Mouse (Mus musculus): ENCODE results near the gene Exoc3l2. TPM values are rescaled to one million over a fixed set of nuclear protein-coding genes. Genes with fewer than 3 reads are reported as not detected.

Gene Exoc3l2
- polyA plus RNA-seq, 1 experiment from 2014 or later, result 0.76 TPM

- Histone ChIP-seq H3K36me3 (ENCODE audit: control insufficient read depth, insufficient read depth, low read length) (peaks cover 11% of the 10 kb centered on the region; the same call in 1 of the 2 replicates), H3K27ac (ENCODE audit: low read depth, low read length) (no peak overlapping the region), H3K9me3 (ENCODE audit: control insufficient read depth, low read length) (no peaks in the 10 kb centered on the region), H3K4me2 (replicated peaks; ENCODE audit: low read depth, low read length) (no peak overlapping the region), H3K4me1 (replicated peaks; ENCODE audit: control insufficient read depth, insufficient read depth, low read length) (no peaks in the 10 kb centered on the region), H3K4me3 (ENCODE audit: low read depth, low read length) (no peak overlapping the region), H3K9ac (ENCODE audit: low read depth, low read length) (no peak overlapping the region), H3K27me3 (ENCODE audit: control insufficient read depth, insufficient read depth, low read length) (no peaks in the 10 kb centered on the region)
- ATAC-seq (ENCODE audit: low FRiP score), result no peak
- 95% methylated on average over 14 of the region's 14 CpGs for WGBS
- no peak for DNase-seq (ENCODE audit: low spot score)
Measured at GRCm38 (mm10) chr7:19532240-19532639, 69.1 kb downstream of the Exoc3l2 start.

- DNase-seq (ENCODE audit: low spot score), result no peak
- Histone ChIP-seq H3K9me3 (ENCODE audit: control insufficient read depth, low read length) (no peaks in the 10 kb centered on the region), H3K27ac (ENCODE audit: low read depth, low read length) (no peak overlapping the region), H3K4me3 (ENCODE audit: low read depth, low read length) (no peak overlapping the region), H3K4me2 (replicated peaks; ENCODE audit: low read depth, low read length) (no peak overlapping the region), H3K9ac (ENCODE audit: low read depth, low read length) (no peak overlapping the region), H3K36me3 (ENCODE audit: control insufficient read depth, insufficient read depth, low read length) (peaks cover 9% of the 10 kb centered on the region; the same call in 1 of the 2 replicates), H3K4me1 (replicated peaks; ENCODE audit: control insufficient read depth, insufficient read depth, low read length) (no peaks in the 10 kb centered on the region), H3K27me3 (ENCODE audit: control insufficient read depth, insufficient read depth, low read length) (no peaks in the 10 kb centered on the region)
- no peak for ATAC-seq (ENCODE audit: low FRiP score)
- WGBS, result 93% methylated on average over 10 of the region's 10 CpGs
Measured at GRCm38 (mm10) chr7:19534676-19535075, 71.5 kb downstream of the Exoc3l2 start.

- no peak overlapping the region for H3K4me3 ChIP-seq (ENCODE audit: low read depth, low read length)
- H3K36me3 ChIP-seq (ENCODE audit: control insufficient read depth, insufficient read depth, low read length), result no peaks in the 10 kb centered on the region
Measured at GRCm38 (mm10) chr7:19540771-19541566, 77.8 kb downstream of the Exoc3l2 start.

GRCm38 (mm10) chr7:19541681-19542154, 78.6 kb downstream of the Exoc3l2 start:
- H3K27ac ChIP-seq (ENCODE audit: low read depth, low read length), result no peak overlapping the region

More at GRCm38 (mm10) chr7:19540771-19541566, 77.8 kb downstream of the Exoc3l2 start:
- 95% methylated on average over 2 of the region's 2 CpGs for WGBS
- no peak for DNase-seq (ENCODE audit: low spot score)
- no peak overlapping the region for H3K27ac ChIP-seq (ENCODE audit: low read depth, low read length)
- H3K27me3 ChIP-seq (ENCODE audit: control insufficient read depth, insufficient read depth, low read length), result no peaks in the 10 kb centered on the region
- no peak overlapping the region for H3K9ac ChIP-seq (ENCODE audit: low read depth, low read length)
- H3K4me1 ChIP-seq (replicated peaks; ENCODE audit: control insufficient read depth, insufficient read depth, low read length), result peaks cover 4% of the 10 kb centered on the region; the same call in 1 of the 2 replicates
- no peak overlapping the region for H3K4me2 ChIP-seq (replicated peaks; ENCODE audit: low read depth, low read length)
- no peak for ATAC-seq (ENCODE audit: low FRiP score)
- no peaks in the 10 kb centered on the region for H3K9me3 ChIP-seq (ENCODE audit: control insufficient read depth, low read length)

GRCm38 (mm10) chr7:19542155-19542691, 79.1 kb downstream of the Exoc3l2 start:
- no peaks in the 10 kb centered on the region for H3K9me3 ChIP-seq (ENCODE audit: control insufficient read depth, low read length)
- no peaks in the 10 kb centered on the region for H3K27me3 ChIP-seq (ENCODE audit: control insufficient read depth, insufficient read depth, low read length)
- ATAC-seq (ENCODE audit: low FRiP score) (peak; percentile 78), DNase-seq (ENCODE audit: low spot score) (peak; percentile 41)
- no peak overlapping the region for H3K9ac ChIP-seq (ENCODE audit: low read depth, low read length)
- H3K4me2 ChIP-seq (replicated peaks; ENCODE audit: low read depth, low read length), result no peak overlapping the region
- 63% methylated on average over 8 of the region's 8 CpGs for WGBS
- H3K27ac ChIP-seq (ENCODE audit: low read depth, low read length), result no peak overlapping the region
- H3K4me3 ChIP-seq (ENCODE audit: low read depth, low read length), result no peak overlapping the region
- H3K4me1 ChIP-seq (replicated peaks; ENCODE audit: control insufficient read depth, insufficient read depth, low read length), result peaks cover 4% of the 10 kb centered on the region; the same call in 1 of the 2 replicates
- no peaks in the 10 kb centered on the region for H3K36me3 ChIP-seq (ENCODE audit: control insufficient read depth, insufficient read depth, low read length)

More at GRCm38 (mm10) chr7:19541681-19542154, 78.6 kb downstream of the Exoc3l2 start:
- Histone ChIP-seq H3K36me3 (ENCODE audit: control insufficient read depth, insufficient read depth, low read length) (no peaks in the 10 kb centered on the region), H3K4me2 (replicated peaks; ENCODE audit: low read depth, low read length) (no peak overlapping the region), H3K27me3 (ENCODE audit: control insufficient read depth, insufficient read depth, low read length) (no peaks in the 10 kb centered on the region), H3K9ac (ENCODE audit: low read depth, low read length) (no peak overlapping the region), H3K4me3 (ENCODE audit: low read depth, low read length) (no peak overlapping the region), H3K9me3 (ENCODE audit: control insufficient read depth, low read length) (no peaks in the 10 kb centered on the region), H3K4me1 (replicated peaks; ENCODE audit: control insufficient read depth, insufficient read depth, low read length) (peaks cover 4% of the 10 kb centered on the region; the same call in 1 of the 2 replicates)
- no peak for DNase-seq (ENCODE audit: low spot score)
- 77% methylated on average over 7 of the region's 7 CpGs for WGBS
- peak; percentile 47 for ATAC-seq (ENCODE audit: low FRiP score)

- Histone ChIP-seq H3K36me3 (ENCODE audit: control insufficient read depth, insufficient read depth, low read length) (no peaks in the 10 kb centered on the region), H3K9ac (ENCODE audit: low read depth, low read length) (no peak overlapping the region), H3K4me2 (replicated peaks; ENCODE audit: low read depth, low read length) (no peak overlapping the region), H3K27me3 (ENCODE audit: control insufficient read depth, insufficient read depth, low read length) (no peaks in the 10 kb centered on the region), H3K4me1 (replicated peaks; ENCODE audit: control insufficient read depth, insufficient read depth, low read length) (peaks cover 4% of the 10 kb centered on the region; the same call in 1 of the 2 replicates), H3K4me3 (ENCODE audit: low read depth, low read length) (no peak overlapping the region), H3K9me3 (ENCODE audit: control insufficient read depth, low read length) (no peaks in the 10 kb centered on the region), H3K27ac (ENCODE audit: low read depth, low read length) (no peak overlapping the region)
- 61% methylated on average over 6 of the region's 6 CpGs for WGBS
- no peak for DNase-seq (ENCODE audit: low spot score)
- no peak for ATAC-seq (ENCODE audit: low FRiP score)
Measured at GRCm38 (mm10) chr7:19543584-19543983, 80.5 kb downstream of the Exoc3l2 start.

GRCm38 (mm10) chr7:19546007-19546406, 82.9 kb downstream of the Exoc3l2 start:
- ATAC-seq (ENCODE audit: low FRiP score), result no peak
- DNase-seq (ENCODE audit: low spot score), result no peak
- Histone ChIP-seq H3K4me2 (replicated peaks; ENCODE audit: low read depth, low read length) (no peak overlapping the region), H3K9ac (ENCODE audit: low read depth, low read length) (no peak overlapping the region), H3K9me3 (ENCODE audit: control insufficient read depth, low read length) (no peaks in the 10 kb centered on the region), H3K27ac (ENCODE audit: low read depth, low read length) (no peak overlapping the region), H3K4me3 (ENCODE audit: low read depth, low read length) (no peak overlapping the region), H3K27me3 (ENCODE audit: control insufficient read depth, insufficient read depth, low read length) (no peaks in the 10 kb centered on the region), H3K36me3 (ENCODE audit: control insufficient read depth, insufficient read depth, low read length) (no peaks in the 10 kb centered on the region), H3K4me1 (replicated peaks; ENCODE audit: control insufficient read depth, insufficient read depth, low read length) (peaks cover 4% of the 10 kb centered on the region; the same call in 1 of the 2 replicates)
- WGBS, result 84% methylated on average over 3 of the region's 3 CpGs

All from hindbrain, embryonic 11.5 days (tissue).